Comparison of ENCODE assay signal across 10 mouse cellular contexts in the genomic region with DNA sequence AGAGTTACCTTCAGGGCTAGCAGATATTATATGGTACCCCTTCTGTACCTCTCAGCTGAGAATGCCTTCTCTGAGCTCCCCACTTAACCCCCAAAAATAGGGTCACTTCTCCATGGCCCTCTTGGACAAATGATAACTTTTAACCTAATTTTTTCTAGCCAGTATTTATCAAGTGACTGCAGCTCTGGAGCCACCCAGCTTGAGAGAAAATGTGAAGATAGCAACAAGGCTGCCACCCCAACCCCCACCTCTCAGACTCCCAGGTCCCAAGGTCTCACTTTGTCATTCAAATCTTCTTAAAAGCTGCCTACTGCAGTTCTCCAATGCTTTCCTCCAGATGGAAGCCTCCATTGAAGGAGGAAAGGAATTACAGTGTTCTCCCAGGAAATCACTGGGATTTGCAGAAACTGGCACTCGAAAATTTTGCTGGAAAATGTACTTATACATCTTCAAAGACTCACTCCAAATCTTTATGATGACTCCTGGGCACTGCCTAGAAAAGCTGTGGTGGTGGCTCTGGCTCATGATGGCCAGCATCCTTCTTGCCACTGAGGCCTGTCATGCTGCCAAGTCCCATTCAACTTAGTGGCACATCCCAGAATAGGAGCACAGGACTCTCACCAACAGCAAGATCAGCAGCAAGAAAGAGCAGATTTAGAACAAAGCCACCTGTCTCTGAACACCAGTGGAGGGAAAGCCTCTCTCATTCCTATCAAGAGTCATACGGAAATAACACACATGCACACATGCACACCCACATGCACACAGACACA.
"Had no signal": no experiment of that assay in that cellular context is flagged by ENCODE, and none has a peak within 500 bp of the region (broad histone marks: within the 10 kb centered on the region; RNA-seq: fewer than 3 reads in every experiment).

No protein-coding gene starts in this region.

- ATAC-seq: lung, postnatal 0 days; midbrain, embryonic 13.5 days had no signal

- H3K27ac ChIP-seq: kidney, postnatal 0 days; limb, embryonic 10.5 days; liver, embryonic 14.5 days; midbrain, embryonic 13.5 days had no signal

- H3K4me2 ChIP-seq: midbrain, embryonic 13.5 days had no signal

- H3K9ac ChIP-seq: liver, embryonic 14.5 days; midbrain, embryonic 13.5 days had no signal

- H3K4me3 ChIP-seq: limb, embryonic 10.5 days; midbrain, embryonic 13.5 days had no signal

- H3K9me3 ChIP-seq: limb, embryonic 10.5 days; midbrain, embryonic 13.5 days had no signal

- H3K27me3 ChIP-seq: midbrain, embryonic 13.5 days had no signal

- DNase-seq: kidney, adult 9 months; kidney, postnatal 36 days; lung, adult 2 months; lung, postnatal 36 days; thymus, postnatal 36 days had no signal

- H3K36me3 ChIP-seq: limb, embryonic 10.5 days; midbrain, embryonic 13.5 days had no signal
